9 mouse cellular contexts compared by ENCODE assay signal in genomic region chr7:99304029-99304428, GRCm38 (mm10). TPM values are rescaled to one million over a fixed set of nuclear protein-coding genes. Genes with fewer than 3 reads are reported as not detected.
A peak's percentile ranks its signal among the peaks of the same experiment; 100 is the strongest.
DNase-seq lines count a peak whose midpoint lies in the region; ATAC-seq and TF ChIP-seq lines count a peak whose summit lies in the region.
"Had no signal": no experiment of that assay in that cellular context is flagged by ENCODE, and none has a peak within 500 bp of the region (broad histone marks: within the 10 kb centered on the region; RNA-seq: fewer than 3 reads in every experiment).

No protein-coding gene starts in this region.

- H3K4me3 ChIP-seq in CH12.LX (replicated peaks in 1 of 3; ENCODE audit: low read depth in 2 of 3, low read length in 2 of 3, poor library complexity in 1 of 3) = peak overlapping the region in 1 of 3 experiments; percentile 36
- no peak overlapping the region for H3K4me3 ChIP-seq in forebrain, embryonic 15.5 days
- no peak overlapping the region for H3K4me3 ChIP-seq in midbrain, embryonic 13.5 days (replicated peaks)
- H3K4me3 ChIP-seq: liver, embryonic 15.5 days had no signal

- DNase-seq in CH12.LX (ENCODE audit: extremely low read depth) (peak; percentile 55), NIH3T3 (ENCODE audit: low read depth) (peak; percentile 11)
- DNase-seq in urinary bladder, postnatal 14 days (ENCODE audit: low spot score) = no peak
- no peak for DNase-seq in ovary, postnatal 10 days (ENCODE audit: low spot score)

- ATAC-seq in forebrain, embryonic 15.5 days (replicated peaks) = 0 out of 2 replicates have a peak, but pooled peaks have one; percentile 11
- peak; percentile 65 for ATAC-seq in midbrain, embryonic 13.5 days
- no peak; the same call in 1 of the 2 replicates for ATAC-seq in frontal cortex, adult (ENCODE audit: low TSS enrichment)

- dilution Hi-C loops in CH12.LX (cut with MboI; ENCODE audit: extremely low pct_ligation_motif_present, extremely low pct_unique_long_range_greater_than_20kb, low sequenced_read_pairs) = no loop called here

- H3K4me1 ChIP-seq in CH12.LX (ENCODE audit: control insufficient read depth in 1 of 2, insufficient read depth in 2 of 2) = peaks cover 27 to 51% of the 10 kb centered on the region in 2 experiments
- peaks cover 25% of the 10 kb centered on the region for H3K4me1 ChIP-seq in forebrain, embryonic 15.5 days
- peaks cover 83% of the 10 kb centered on the region for H3K4me1 ChIP-seq in midbrain, embryonic 13.5 days (replicated peaks)
- H3K4me1 ChIP-seq: liver, embryonic 15.5 days had no signal

- in situ Hi-C loops in CH12.LX (cut with MboI; ENCODE audit: low pct_ligation_motif_present, low pct_unique_long_range_greater_than_20kb, low sequenced_read_pairs) = no loop called here

- no peak for TF ChIP-seq POLR2A in CH12.LX (IDR thresholded peaks at IDR 0.05; ENCODE audit: low read depth, low read length)

- TF ChIP-seq CTCF in CH12.LX (conservative IDR thresholded peaks at IDR 0.05 in 1 of 2, IDR thresholded peaks at IDR 0.05 in 1 of 2; ENCODE audit: low read depth in 2 of 2, low read length in 2 of 2) = no peak

- peak overlapping the region; percentile 29; the same call in 1 of the 2 replicates for H3K27ac ChIP-seq in CH12.LX (ENCODE audit: insufficient read depth, low read depth)
- H3K27ac ChIP-seq in forebrain, embryonic 15.5 days (replicated peaks) = peak overlapping the region; percentile 25
- peak overlapping the region; percentile 86 for H3K27ac ChIP-seq in midbrain, embryonic 13.5 days
- H3K27ac ChIP-seq: liver, embryonic 15.5 days had no signal

- peak; percentile 55 for TF ChIP-seq EP300 in CH12.LX (IDR thresholded peaks at IDR 0.05; ENCODE audit: low read length)

- H3K9ac ChIP-seq in CH12.LX (ENCODE audit: insufficient read depth, low read depth) = peak overlapping the region; percentile 34
- H3K9ac ChIP-seq in forebrain, embryonic 15.5 days (replicated peaks) = no peak overlapping the region
- peak overlapping the region; percentile 36; the same call in 1 of the 2 replicates for H3K9ac ChIP-seq in midbrain, embryonic 13.5 days (replicated peaks)
- H3K9ac ChIP-seq: liver, embryonic 15.5 days had no signal

- no peaks in the 10 kb centered on the region for H3K79me2 ChIP-seq in CH12.LX (replicated peaks; ENCODE audit: control insufficient read depth, extremely low read depth, insufficient read depth, poor library complexity, severe bottlenecking)

- 13% methylated on average over 6 of the region's 6 CpGs for WGBS in forebrain, embryonic 15.5 days
- WGBS in midbrain, embryonic 13.5 days = 26% methylated on average over 6 of the region's 6 CpGs

- no peak for TF ChIP-seq RAD21 in CH12.LX (IDR thresholded peaks at IDR 0.05; ENCODE audit: low read depth, low read length)

- no peaks in the 10 kb centered on the region for H3K27me3 ChIP-seq in CH12.LX (replicated peaks)
- H3K27me3 ChIP-seq in forebrain, embryonic 15.5 days = no peaks in the 10 kb centered on the region
- no peaks in the 10 kb centered on the region for H3K27me3 ChIP-seq in midbrain, embryonic 13.5 days
- H3K27me3 ChIP-seq: liver, embryonic 15.5 days; Patski had no signal

- H3K9me3 ChIP-seq in CH12.LX (replicated peaks; ENCODE audit: low read length) = no peaks in the 10 kb centered on the region
- no peaks in the 10 kb centered on the region for H3K9me3 ChIP-seq in forebrain, embryonic 15.5 days
- H3K9me3 ChIP-seq in midbrain, embryonic 13.5 days = no peaks in the 10 kb centered on the region
- H3K9me3 ChIP-seq: liver, embryonic 15.5 days had no signal

- H3K36me3 ChIP-seq in CH12.LX (replicated peaks in 1 of 2; ENCODE audit: control insufficient read depth in 1 of 2, insufficient read depth in 1 of 2, low read length in 1 of 2) = peaks cover 0 to 5% of the 10 kb centered on the region in 2 experiments
- H3K36me3 ChIP-seq in forebrain, embryonic 15.5 days = no peaks in the 10 kb centered on the region
- 0 out of 2 replicates have a peak, but pooled peaks cover 2% of the 10 kb centered on the region for H3K36me3 ChIP-seq in midbrain, embryonic 13.5 days
- H3K36me3 ChIP-seq: liver, embryonic 15.5 days had no signal

- H3K4me2 ChIP-seq in CH12.LX (ENCODE audit: insufficient read depth, low read depth, poor library complexity, severe bottlenecking) = peak overlapping the region; percentile 64; the same call in 1 of the 2 replicates
- H3K4me2 ChIP-seq in forebrain, embryonic 15.5 days (replicated peaks) = no peak overlapping the region
- no peak overlapping the region for H3K4me2 ChIP-seq in midbrain, embryonic 13.5 days (replicated peaks)
- H3K4me2 ChIP-seq: liver, embryonic 15.5 days had no signal

TF ChIP-seq in CH12.LX, 34 proteins besides CTCF, POLR2A, EP300 and RAD21:
- TF ChIP-seq CHD2 (IDR thresholded peaks at IDR 0.05; ENCODE audit: low read length) = no peak
- no peak for TF ChIP-seq CHD1 (IDR thresholded peaks at IDR 0.05; ENCODE audit: low read depth, low read length)
- TF ChIP-seq USF2 (conservative IDR thresholded peaks at IDR 0.05; ENCODE audit: low read depth, low read length) = no peak
- no peak; the same call in 1 of the 2 replicates for TF ChIP-seq ETS1 (conservative IDR thresholded peaks at IDR 0.05; ENCODE audit: low read depth, low read length)
- no peak for TF ChIP-seq HCFC1 (IDR thresholded peaks at IDR 0.05; ENCODE audit: low read depth, low read length)
- TF ChIP-seq NELFE (IDR thresholded peaks at IDR 0.05; ENCODE audit: low read depth, low read length) = no peak
- TF ChIP-seq MEF2A (IDR thresholded peaks at IDR 0.05; ENCODE audit: borderline replicate concordance, low read depth, low read length) = 0 out of 2 replicates have a peak, but pooled peaks have one; percentile 60
- TF ChIP-seq ZKSCAN1 (IDR thresholded peaks at IDR 0.05; ENCODE audit: borderline replicate concordance, low read depth, low read length) = no peak
- no peak for TF ChIP-seq POLR2AphosphoS2 (IDR thresholded peaks at IDR 0.05; ENCODE audit: low read depth, low read length)
- TF ChIP-seq MXI1 (IDR thresholded peaks at IDR 0.05; ENCODE audit: low read depth, low read length) = no peak
- no peak for TF ChIP-seq MAFK (IDR thresholded peaks at IDR 0.05; ENCODE audit: insufficient replicate concordance, low read length)
- no peak for TF ChIP-seq SIN3A (IDR thresholded peaks at IDR 0.05; ENCODE audit: low read length)
- no peak for TF ChIP-seq ZMIZ1 (IDR thresholded peaks at IDR 0.05; ENCODE audit: low read depth, low read length)
- peak; percentile 76 for TF ChIP-seq BHLHE40 (IDR thresholded peaks at IDR 0.05; ENCODE audit: low read depth, low read length)
- no peak for TF ChIP-seq PAX5 (IDR thresholded peaks at IDR 0.05; ENCODE audit: low read length)
- no peak for TF ChIP-seq ZC3H11A (IDR thresholded peaks at IDR 0.05; ENCODE audit: low read depth, low read length)
- TF ChIP-seq SMC3 (IDR thresholded peaks at IDR 0.05; ENCODE audit: low read depth, low read length) = no peak
- TF ChIP-seq E2F4 (IDR thresholded peaks at IDR 0.05; ENCODE audit: insufficient replicate concordance, low read depth, low read length) = no peak
- no peak for TF ChIP-seq TCF12 (IDR thresholded peaks at IDR 0.05; ENCODE audit: low read depth, low read length)
- TF ChIP-seq JUND (conservative IDR thresholded peaks at IDR 0.05; ENCODE audit: low read depth, low read length) = peak; percentile 41; the same call in 1 of the 2 replicates
- TF ChIP-seq UBTF (IDR thresholded peaks at IDR 0.05; ENCODE audit: low read depth, low read length) = no peak
- TF ChIP-seq ELF1 (IDR thresholded peaks at IDR 0.05; ENCODE audit: low read depth, low read length) = 0 out of 2 replicates have a peak, but pooled peaks have one; percentile 34
- TF ChIP-seq USF1 (IDR thresholded peaks at IDR 0.05; ENCODE audit: low read depth, low read length) = no peak
- TF ChIP-seq KAT2A (IDR thresholded peaks at IDR 0.05; ENCODE audit: insufficient replicate concordance, low read length) = no peak
- no peak for TF ChIP-seq NRF1 (IDR thresholded peaks at IDR 0.05; ENCODE audit: low read depth, low read length)
- no peak for TF ChIP-seq GABPA (IDR thresholded peaks at IDR 0.05; ENCODE audit: insufficient replicate concordance, low read depth, low read length)
- peak; percentile 21; the same call in 1 of the 2 replicates for TF ChIP-seq JUN (IDR thresholded peaks at IDR 0.05; ENCODE audit: insufficient read depth, low read depth, low read length)
- TF ChIP-seq ZNF384 (IDR thresholded peaks at IDR 0.05; ENCODE audit: low read depth, low read length) = no peak
- no peak for TF ChIP-seq TBP (conservative IDR thresholded peaks at IDR 0.05; ENCODE audit: low read depth, low read length)
- TF ChIP-seq IRF4 (IDR thresholded peaks at IDR 0.05; ENCODE audit: low read depth, low read length) = peak; percentile 82; the same call in 1 of the 2 replicates
- no peak for TF ChIP-seq MYC (IDR thresholded peaks at IDR 0.05; ENCODE audit: low read depth, low read length)
- TF ChIP-seq MAX (IDR thresholded peaks at IDR 0.05; ENCODE audit: low read length) = no peak
- TF ChIP-seq RCOR1 (conservative IDR thresholded peaks at IDR 0.05; ENCODE audit: low read depth, low read length) = no peak
- TF ChIP-seq MAZ (IDR thresholded peaks at IDR 0.05; ENCODE audit: low read depth, low read length) = no peak

RNA-seq across cellular contexts. Expression of gene Map6, which starts 36.8 kb away (rescaled TPM):
- 0.84 and 1.1 TPM in 2 replicates for total RNA-seq in CH12.LX (2012; rRNA removed)
- total RNA-seq in CH12.LX (2014; rRNA removed) = 0.32 and 0.62 TPM in 2 replicates
- polyA plus RNA-seq in CH12.LX (2012; ENCODE audit: insufficient read length, low read depth) = 1.4 and 1.8 TPM in 2 replicates
- polyA plus RNA-seq in forebrain, embryonic 15.5 days (2015; fragmentation: Nextera tagmentation; extraction: Ambion mirVana) = 77.8 and 80.9 TPM in 2 replicates
- 102 and 106 TPM in 2 replicates for polyA plus RNA-seq in midbrain, embryonic 13.5 days (2015; fragmentation: Nextera tagmentation; extraction: Ambion mirVana)

RNA-seq across cellular contexts. Expression of gene Serpinh1, which starts 49.0 kb away (rescaled TPM):
- total RNA-seq in CH12.LX (2012; rRNA removed) = not detected in 2 replicates
- total RNA-seq in CH12.LX (2014; rRNA removed) = not detected in 2 replicates
- not detected in 2 replicates for polyA plus RNA-seq in CH12.LX (2012; ENCODE audit: insufficient read length, low read depth)
- 210 and 215 TPM in 2 replicates for polyA plus RNA-seq in forebrain, embryonic 15.5 days (2015; fragmentation: Nextera tagmentation; extraction: Ambion mirVana)
- polyA plus RNA-seq in midbrain, embryonic 13.5 days (2015; fragmentation: Nextera tagmentation; extraction: Ambion mirVana) = 244 and 284 TPM in 2 replicates

Comparison
In these comparisons a context has a peak if more than half of its experiments do, and no peak if none do; other contexts are left out.
1. DNase-seq: peak in CH12.LX (single experiment) and NIH3T3 (single experiment); none in urinary bladder, postnatal 14 days (single experiment) and ovary, postnatal 10 days (single experiment).
2. H3K27ac ChIP-seq: peak in every context shown above with its lines; median percentile 86 in midbrain, embryonic 13.5 days; 29 in CH12.LX; 25 in forebrain, embryonic 15.5 days.
3. RNA of gene Map6, which starts 36.8 kb away (polyA plus RNA-seq): 102 to 106 TPM in midbrain, embryonic 13.5 days and 77.8 to 80.9 TPM in forebrain, embryonic 15.5 days; 1.4 to 1.8 TPM in CH12.LX; every median in the first group is over 10 times any median in the second.
4. RNA of gene Serpinh1, which starts 49.0 kb away (polyA plus RNA-seq): 244 to 284 TPM in midbrain, embryonic 13.5 days and 210 to 215 TPM in forebrain, embryonic 15.5 days; not detected in CH12.LX; every median in the first group is over 100 times any median in the second.